Mouse (Mus musculus) heart, embryonic 15.5 days (tissue): ENCODE measurements at regions not wholly inside any gene's neighbourhood (a gene's known extent, or its start where the extent isn't known, plus 50 kb on each side); places are given as distances from the start of the nearest gene placed in this dataset.

ENCODE experiments used
- ATAC-seq: fragments of 200-750 bp; cut with Nextera tagmentation; replicated peaks from 2 replicates; pipeline ENCODE4 v1.8.0; 2017; ENCODE audit warnings: low read depth, moderate TSS enrichment; ENCODE audit not compliant: insufficient number of reproducible peaks, insufficient read depth, low FRiP score
- H3K27ac ChIP-seq: fragments of 300-500 bp; sonication (generic); 2 replicates; pipeline ENCODE4 v1.5.1; 2015; ENCODE audit warnings: mild to moderate bottlenecking, inconsistent platforms
- H3K27me3 ChIP-seq: fragments of 300-500 bp; sonication (generic); 2 replicates; pipeline ENCODE4 v1.6.1; 2015; ENCODE audit warnings: inconsistent platforms
- H3K36me3 ChIP-seq: fragments of 300-500 bp; sonication (generic); 2 replicates; pipeline ENCODE4 v1.6.1; 2015; ENCODE audit warnings: mild to moderate bottlenecking, inconsistent platforms
- H3K4me1 ChIP-seq: fragments of 300-500 bp; sonication (generic); replicated peaks from 2 replicates; pipeline ENCODE4 v1.6.1; 2015; ENCODE audit warnings: inconsistent platforms
- H3K4me2 ChIP-seq: fragments of 300-500 bp; sonication (generic); 2 replicates; pipeline ENCODE4 v1.6.1; 2015; ENCODE audit warnings: inconsistent platforms, mild to moderate bottlenecking, moderate library complexity
- H3K4me3 ChIP-seq: fragments of 300-500 bp; sonication (generic); 2 replicates; pipeline ENCODE4 v1.5.1; 2015; ENCODE audit warnings: mild to moderate bottlenecking, inconsistent platforms
- H3K9ac ChIP-seq: fragments of 300-500 bp; sonication (generic); 2 replicates; pipeline ENCODE4 v1.6.1; 2015; ENCODE audit warnings: mild to moderate bottlenecking, inconsistent platforms
- H3K9me3 ChIP-seq: fragments of 300-500 bp; sonication (generic); replicated peaks from 2 replicates; pipeline ENCODE4 v1.6.1; 2016; ENCODE audit warnings: inconsistent platforms
- WGBS: fragments of 180-500 bp; shearing (Covaris S2); methylation state at CpG from one replicate; pipeline ENCODE4 v1.1.7; 2015; ENCODE audit warnings: mixed read lengths; 5-methylcytosine and 5-hydroxymethylcytosine counted together

GRCm38 (mm10) chr1:119119863-119120569 is 66.6 kb upstream of the Gli2 start:
- Histone ChIP-seq H3K9ac (no peak overlapping the region), H3K4me3 (no peak overlapping the region), H3K27me3 (no peaks in the 10 kb centered on the region; the same call in 1 of the 2 replicates), H3K4me1 (no peaks in the 10 kb centered on the region), H3K36me3 (no peaks in the 10 kb centered on the region), H3K27ac (no peak overlapping the region), H3K4me2 (no peak overlapping the region), H3K9me3 (no peaks in the 10 kb centered on the region)
- ATAC-seq = 0 out of 2 replicates have a peak, but pooled peaks have one; percentile 43
- 35% methylated on average over 8 of the region's 8 CpGs for WGBS

DNA sequence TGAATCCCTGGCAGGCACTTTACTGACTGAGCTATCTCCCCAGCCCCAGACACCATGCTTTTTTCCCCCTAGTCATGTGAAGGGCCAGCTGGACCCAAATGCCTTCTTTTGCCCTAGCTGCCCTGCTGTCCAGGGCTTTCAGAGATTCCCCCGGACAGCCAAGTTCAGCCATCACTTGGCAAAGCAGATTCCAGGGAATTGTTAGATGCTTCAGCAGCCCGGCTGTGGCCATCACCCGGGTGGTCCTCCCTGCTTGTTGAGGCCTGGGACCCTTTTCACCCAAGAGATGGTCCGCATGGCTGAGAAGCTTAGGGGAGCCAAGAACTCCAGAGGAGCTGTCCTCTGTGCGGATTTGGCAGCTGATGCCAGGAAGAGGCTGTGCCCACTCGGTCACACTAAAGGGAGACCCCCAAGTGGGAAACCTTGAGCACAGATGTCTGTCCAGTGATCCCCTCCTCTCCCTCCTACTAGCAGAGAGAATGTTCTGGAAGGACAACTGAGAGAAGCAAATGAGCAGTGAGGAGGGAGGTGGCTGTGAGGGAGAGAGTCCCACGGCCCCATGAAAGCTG is 61.8 kb upstream of the Gli2 start:
- Histone ChIP-seq H3K27ac (no peak overlapping the region), H3K9ac (no peak overlapping the region), H3K4me2 (no peak overlapping the region), H3K4me1 (no peaks in the 10 kb centered on the region), H3K9me3 (no peaks in the 10 kb centered on the region), H3K4me3 (no peak overlapping the region), H3K36me3 (no peaks in the 10 kb centered on the region), H3K27me3 (no peaks in the 10 kb centered on the region)
- no peak for ATAC-seq
- 70% methylated on average over 7 of the region's 7 CpGs for WGBS

DNA sequence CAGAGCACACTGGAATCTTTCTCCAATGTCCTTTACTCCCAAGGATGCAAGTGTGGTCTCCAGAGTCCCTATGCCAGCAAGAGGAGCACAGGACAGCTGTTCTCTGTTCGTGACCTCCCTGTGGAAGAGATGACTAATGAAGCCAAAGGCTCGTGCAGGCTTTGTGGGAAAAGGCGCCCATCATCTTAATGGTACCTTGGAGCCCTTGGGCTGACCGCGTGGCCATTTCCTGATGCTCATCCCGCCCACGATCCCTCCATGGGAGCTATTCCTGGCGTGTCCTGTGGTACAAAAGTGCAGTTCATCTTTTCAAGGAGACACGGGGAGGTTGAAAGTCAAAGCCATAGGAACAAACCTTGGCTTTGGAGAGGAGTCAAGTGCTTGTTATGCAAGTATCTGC is 55.2 kb upstream of the Gli2 start:
- Histone ChIP-seq H3K36me3 (no peaks in the 10 kb centered on the region), H3K27me3 (no peaks in the 10 kb centered on the region), H3K27ac (no peak overlapping the region), H3K9me3 (no peaks in the 10 kb centered on the region), H3K4me1 (peaks cover 3% of the 10 kb centered on the region; the same call in 1 of the 2 replicates), H3K9ac (no peak overlapping the region), H3K4me2 (no peak overlapping the region), H3K4me3 (no peak overlapping the region)
- ATAC-seq = no peak
- WGBS = 57% methylated on average over 9 of the region's 9 CpGs

DNA sequence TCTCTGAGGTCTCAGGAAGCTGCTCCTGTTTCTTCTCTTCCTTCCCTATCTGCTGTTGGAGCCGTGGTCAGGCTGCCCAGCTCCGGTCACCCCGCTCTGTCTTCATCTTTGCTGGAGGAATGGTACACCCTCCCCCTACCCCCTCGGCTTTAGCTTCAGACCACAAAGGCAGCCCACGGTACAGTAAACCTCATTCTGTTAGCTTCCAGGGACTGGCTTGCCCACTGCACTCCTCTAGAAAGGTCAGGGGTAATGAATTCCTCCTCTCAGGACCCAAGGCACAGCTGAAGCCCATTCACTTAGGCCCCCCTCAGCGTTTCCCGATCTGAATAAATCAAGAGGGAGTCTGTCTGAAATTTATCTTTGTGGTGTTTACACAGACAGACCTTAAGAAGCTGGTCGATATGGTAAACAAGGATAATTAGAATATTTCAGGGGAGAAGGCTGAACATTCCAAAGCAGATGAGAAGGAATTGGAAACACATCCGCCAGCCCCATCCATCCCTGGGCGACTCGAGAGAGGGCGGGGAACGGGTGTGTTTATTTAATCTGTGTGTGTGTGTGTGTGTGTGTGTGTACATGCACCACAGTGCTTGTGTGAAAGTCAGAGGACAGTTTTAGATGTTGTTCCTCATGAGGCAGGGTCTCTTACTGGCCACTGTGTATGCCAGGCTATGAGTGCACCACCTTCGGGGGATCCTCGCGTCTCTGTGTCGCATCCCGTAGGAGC is 53.0 kb upstream of the Gli2 start:
- H3K4me1 ChIP-seq = peaks cover 3% of the 10 kb centered on the region; the same call in 1 of the 2 replicates
- H3K27ac ChIP-seq = no peak overlapping the region
- H3K4me3 ChIP-seq = no peak overlapping the region
- no peak for ATAC-seq
- H3K9me3 ChIP-seq = no peaks in the 10 kb centered on the region
- H3K9ac ChIP-seq = no peak overlapping the region
- WGBS = 75% methylated on average over 18 of the region's 18 CpGs
- no peak overlapping the region for H3K4me2 ChIP-seq
- peaks cover 3% of the 10 kb centered on the region; the same call in 1 of the 2 replicates for H3K27me3 ChIP-seq
- no peaks in the 10 kb centered on the region for H3K36me3 ChIP-seq
